Mouse (Mus musculus): ENCODE data around the gene Dnah10. TPM values are rescaled to one million over a fixed set of nuclear protein-coding genes. Genes with fewer than 3 reads are reported as not detected.

Gene Dnah10
- polyA plus RNA-seq, 1 experiment from 2014 or later = 0.10 TPM

- no peaks in the 10 kb centered on the region for H3K27me3 ChIP-seq
- ATAC-seq (replicated peaks; ENCODE audit: low FRiP score) = no peak
- H3K4me1 ChIP-seq = peaks cover 21% of the 10 kb centered on the region; the same call in 1 of the 2 replicates
- H3K9ac ChIP-seq = no peak overlapping the region
- 77% methylated on average over 4 of the region's 4 CpGs for WGBS
- no peak overlapping the region for H3K27ac ChIP-seq
- H3K36me3 ChIP-seq = peaks cover 74% of the 10 kb centered on the region
- no peak overlapping the region for H3K4me2 ChIP-seq
- no peak overlapping the region for H3K4me3 ChIP-seq (replicated peaks)
- no peaks in the 10 kb centered on the region for H3K9me3 ChIP-seq (replicated peaks)
Measured at GRCm38 (mm10) chr5:124879251-124879650, 154.4 kb downstream of the Dnah10 start.

GRCm38 (mm10) chr5:124879801-124880200 lies 154.9 kb downstream of the Dnah10 start:
- Histone ChIP-seq H3K9ac (no peak overlapping the region), H3K9me3 (replicated peaks) (no peaks in the 10 kb centered on the region), H3K4me3 (replicated peaks) (no peak overlapping the region), H3K27me3 (no peaks in the 10 kb centered on the region), H3K4me1 (peaks cover 19% of the 10 kb centered on the region; the same call in 1 of the 2 replicates), H3K4me2 (no peak overlapping the region), H3K27ac (no peak overlapping the region), H3K36me3 (peaks cover 75% of the 10 kb centered on the region)
- WGBS = 90% methylated on average over 6 of the region's 6 CpGs
- no peak for ATAC-seq (replicated peaks; ENCODE audit: low FRiP score)

- H3K9ac ChIP-seq = no peak overlapping the region
- no peak for ATAC-seq (replicated peaks; ENCODE audit: low FRiP score)
- no peak overlapping the region for H3K27ac ChIP-seq
- H3K4me3 ChIP-seq (replicated peaks) = no peak overlapping the region
- no peaks in the 10 kb centered on the region for H3K4me1 ChIP-seq
- H3K4me2 ChIP-seq = no peak overlapping the region
- no peaks in the 10 kb centered on the region for H3K9me3 ChIP-seq (replicated peaks)
- WGBS = 88% methylated on average over 6 of the region's 6 CpGs
- H3K27me3 ChIP-seq = no peaks in the 10 kb centered on the region
- peaks cover 92% of the 10 kb centered on the region for H3K36me3 ChIP-seq
Measured at GRCm38 (mm10) chr5:124883877-124884276, 159.0 kb downstream of the Dnah10 start.

Other genes starting within 250 kb of the Dnah10 start
- 29.6 and 32.8 TPM in 2 replicates for gene Rilpl2, start 246.7 kb upstream of the Dnah10 start, polyA plus RNA-seq (2015; fragmentation: Nextera tagmentation; extraction: Ambion mirVana)
- gene Snrnp35, start 242.0 kb upstream of the Dnah10 start, polyA plus RNA-seq (2015; fragmentation: Nextera tagmentation; extraction: Ambion mirVana) = 26.7 and 27.4 TPM in 2 replicates
- 21.8 and 22.8 TPM in 2 replicates for gene Rilpl1, start 193.7 kb upstream of the Dnah10 start, polyA plus RNA-seq (2015; fragmentation: Nextera tagmentation; extraction: Ambion mirVana)
- 519 and 585 TPM in 2 replicates for gene Tmed2, start 184.4 kb upstream of the Dnah10 start, polyA plus RNA-seq (2015; fragmentation: Nextera tagmentation; extraction: Ambion mirVana)
- 13.6 and 15.8 TPM in 2 replicates for gene Ddx55, start 172.2 kb upstream of the Dnah10 start, polyA plus RNA-seq (2015; fragmentation: Nextera tagmentation; extraction: Ambion mirVana)
- 72.5 and 73.1 TPM in 2 replicates for gene Eif2b1, start 146.0 kb upstream of the Dnah10 start, polyA plus RNA-seq (2015; fragmentation: Nextera tagmentation; extraction: Ambion mirVana)
- gene Gtf2h3, start 145.9 kb upstream of the Dnah10 start, polyA plus RNA-seq (2015; fragmentation: Nextera tagmentation; extraction: Ambion mirVana) = 72.8 and 78.7 TPM in 2 replicates
- 45.7 and 47.2 TPM in 2 replicates for gene Atp6v0a2, start 96.5 kb upstream of the Dnah10 start, polyA plus RNA-seq (2015; fragmentation: Nextera tagmentation; extraction: Ambion mirVana)
- gene Ccdc92, start 137.3 kb downstream of the Dnah10 start, polyA plus RNA-seq (2015; fragmentation: Nextera tagmentation; extraction: Ambion mirVana) = 9.1 and 9.7 TPM in 2 replicates
- gene Zfp664, start 137.6 kb downstream of the Dnah10 start, polyA plus RNA-seq (2015; fragmentation: Nextera tagmentation; extraction: Ambion mirVana) = 118 and 126 TPM in 2 replicates

Data from kidney, embryonic 15.5 days (tissue).